Mouse (Mus musculus) pancreas, adult 10 weeks (tissue): ENCODE results near the gene Gm13043. TPM values are rescaled to one million over a fixed set of nuclear protein-coding genes. Genes with fewer than 3 reads are reported as not detected.

Experiments
- polyA plus RNA-seq: library from polyadenylated mRNA; stranded (reverse); fragments of 350-450 nt; fragmentation: Illumina TruSeq; extraction: RNeasy Lipid Tissue Mini Kit (QIAGEN cat#74804); gene quantifications from one replicate; pipeline ENCODE4 v1.2.3, GENCODE M21; 2015; ENCODE audit warnings: low read depth, low replicate concordance; ENCODE audit not compliant: insufficient read depth

Gm13043 gene
- not detected for polyA plus RNA-seq

GRCm38 (mm10) chr4:143511043-143511442, at the start of gene Gm13043:
Gene Gm13043 (plus strand): TSS chr4:143511343.

GRCm38 (mm10) chr4:143535654-143536053, 24.5 kb downstream of the Gm13043 start, which contains the start of gene Gm13040:
Gene Gm13040 (plus strand): TSS chr4:143535954.

GRCm38 (mm10) chr4:143551400-143551799, 40.3 kb downstream of the Gm13043 start, which contains the start of the genes BC080695 and Gm13057:
Gene BC080695 (plus strand): TSS chr4:143551700.
Gene Gm13057 (plus strand): TSS chr4:143551709.

Other genes with a start within 250 kb of the Gm13043 start
- gene Pdpn, start 211.8 kb upstream of the Gm13043 start, polyA plus RNA-seq: 8.8 TPM
- gene Lrrc38, start 161.6 kb upstream of the Gm13043 start, polyA plus RNA-seq: not detected
- gene Pramel1, start 116.9 kb upstream of the Gm13043 start, polyA plus RNA-seq: not detected
- 3.4 TPM for gene Pramef8, start 98.9 kb upstream of the Gm13043 start, polyA plus RNA-seq
- not detected for gene Oog4, start 61.0 kb upstream of the Gm13043 start, polyA plus RNA-seq
- not detected for gene Gm13040, start 24.6 kb downstream of the Gm13043 start, polyA plus RNA-seq
- gene BC080695, start 40.4 kb downstream of the Gm13043 start, polyA plus RNA-seq: not detected
- gene Gm13057, start 40.4 kb downstream of the Gm13043 start, polyA plus RNA-seq: not detected
- not detected for gene Gm13083, start 103.7 kb downstream of the Gm13043 start, polyA plus RNA-seq
- gene Gm13088, start 145.9 kb downstream of the Gm13043 start, polyA plus RNA-seq: not detected
- gene Gm13089, start 191.4 kb downstream of the Gm13043 start, polyA plus RNA-seq: not detected
- gene Gm13078, start 208.1 kb downstream of the Gm13043 start, polyA plus RNA-seq: not detected